Mouse (Mus musculus) olfactory bulb, adult 2 months (tissue): ENCODE data around the gene Efcab14.

Experiments
- CTCF ChIP-seq: fragments of 200-500 bp; IDR thresholded peaks from 2 replicates; pipeline ENCODE4 v1.5.1; 2012; ENCODE audit warnings: low read depth, mild to moderate bottlenecking, low read length, moderate library complexity; ENCODE audit not compliant: insufficient read depth
- POLR2A ChIP-seq: fragments of 200-500 bp; IDR thresholded peaks from 2 replicates; pipeline ENCODE4 v1.6.1; 2012; ENCODE audit warnings: mild to moderate bottlenecking, low read depth, low read length, moderate library complexity; ENCODE audit not compliant: insufficient read depth

- no peak for TF ChIP-seq CTCF
- TF ChIP-seq POLR2A = no peak
Measured at GRCm38 (mm10) chr4:115821928-115822327, 84.4 kb downstream of the Efcab14 start.
